Mouse (Mus musculus) inflammation-experienced regulatory T-cells, adult 6 months (primary cell): ENCODE results near the gene Donson. TPM values are rescaled to one million over a fixed set of nuclear protein-coding genes. Genes with fewer than 3 reads are reported as not detected.

ENCODE experiments used
- ATAC-seq: one replicate; pipeline ENCODE4 v1.8.0; 2017
- polyA plus RNA-seq, 3 experiments: library from polyadenylated mRNA; unstranded; fragments of 100-300 nt; shearing (Covaris generic); gene quantifications; one replicate each; pipeline ENCODE4 v1.2.1; 2017

Gene Donson
- polyA plus RNA-seq, result 10 to 100 TPM; 16.4 to 30.5 (median 17.6) TPM

- peak; percentile 62 for ATAC-seq
Measured at GRCm38 (mm10) chr16:91688619-91689334, at the start of gene Donson. Gene Donson (minus strand): TSS chr16:91688770.

DNA sequence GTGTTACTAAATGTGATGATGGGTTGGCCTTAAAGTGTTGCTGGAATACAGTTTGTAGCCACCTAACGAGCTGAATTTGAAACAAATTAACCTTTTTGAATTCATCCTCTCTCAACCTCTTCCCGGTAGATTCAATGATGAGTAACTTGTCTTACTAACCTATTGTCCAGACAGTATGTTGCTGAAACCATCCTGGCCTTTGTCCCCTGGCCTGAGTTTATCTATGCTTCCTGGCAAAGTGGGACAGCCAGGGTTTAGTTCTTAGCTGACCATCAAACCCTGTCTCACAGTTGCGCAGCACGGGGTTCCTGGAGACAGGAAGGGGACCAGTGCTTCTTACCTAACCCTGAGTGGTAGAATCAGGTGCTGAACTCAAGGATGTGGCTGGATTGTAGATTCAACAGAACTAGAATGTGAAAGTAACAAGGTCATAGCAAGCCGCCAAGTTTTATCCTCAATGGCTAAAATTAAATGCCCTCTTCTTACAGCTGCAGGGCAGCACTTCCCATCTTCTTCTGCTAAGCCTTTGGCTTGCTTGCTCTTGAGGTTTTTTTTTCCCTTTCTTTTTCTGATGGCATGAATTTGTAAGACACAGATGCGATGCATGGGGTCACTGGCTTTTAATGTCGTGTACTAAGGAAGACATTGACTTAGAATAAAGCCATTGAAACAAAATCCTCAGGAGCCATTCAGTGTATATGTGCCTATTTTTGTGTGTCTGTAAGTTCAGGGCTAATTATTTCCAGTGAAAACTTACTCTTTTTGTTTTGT is 47.7 kb upstream of the Donson start:
- ATAC-seq, result no peak

DNA sequence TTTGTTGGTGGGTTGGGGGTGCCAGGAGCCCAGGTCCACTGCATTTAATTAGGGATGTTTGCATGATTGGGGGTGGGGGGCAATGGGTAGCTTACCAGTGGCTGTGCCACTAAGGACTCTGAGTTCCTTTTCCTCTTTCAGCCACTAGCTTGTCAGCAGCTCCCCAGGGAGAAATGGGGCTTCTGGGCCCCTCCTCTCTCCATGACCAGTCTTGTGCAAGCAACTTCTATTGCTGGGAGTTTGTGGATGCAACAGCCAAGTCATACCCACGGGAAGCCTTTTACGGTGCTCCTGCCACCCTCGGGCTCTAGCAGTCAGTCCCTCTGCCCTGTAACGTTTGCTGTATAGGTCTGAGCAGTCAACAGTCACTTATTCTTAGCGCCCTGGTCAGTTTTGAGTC is 46.2 kb upstream of the Donson start:
- no peak for ATAC-seq

GRCm38 (mm10) chr16:91732816-91733215 is 44.2 kb upstream of the Donson start:
- ATAC-seq, result no peak

- ATAC-seq, result no peak
Measured at GRCm38 (mm10) chr16:91730446-91730845, 41.9 kb upstream of the Donson start.

- no peak for ATAC-seq
Measured at GRCm38 (mm10) chr16:91729821-91730441, 41.4 kb upstream of the Donson start.

- ATAC-seq, result peak; percentile 85
Measured at GRCm38 (mm10) chr16:91729066-91729482, 40.5 kb upstream of the Donson start, which contains the start of gene Itsn1. Gene Itsn1 (plus strand): TSS chr16:91729281.

DNA sequence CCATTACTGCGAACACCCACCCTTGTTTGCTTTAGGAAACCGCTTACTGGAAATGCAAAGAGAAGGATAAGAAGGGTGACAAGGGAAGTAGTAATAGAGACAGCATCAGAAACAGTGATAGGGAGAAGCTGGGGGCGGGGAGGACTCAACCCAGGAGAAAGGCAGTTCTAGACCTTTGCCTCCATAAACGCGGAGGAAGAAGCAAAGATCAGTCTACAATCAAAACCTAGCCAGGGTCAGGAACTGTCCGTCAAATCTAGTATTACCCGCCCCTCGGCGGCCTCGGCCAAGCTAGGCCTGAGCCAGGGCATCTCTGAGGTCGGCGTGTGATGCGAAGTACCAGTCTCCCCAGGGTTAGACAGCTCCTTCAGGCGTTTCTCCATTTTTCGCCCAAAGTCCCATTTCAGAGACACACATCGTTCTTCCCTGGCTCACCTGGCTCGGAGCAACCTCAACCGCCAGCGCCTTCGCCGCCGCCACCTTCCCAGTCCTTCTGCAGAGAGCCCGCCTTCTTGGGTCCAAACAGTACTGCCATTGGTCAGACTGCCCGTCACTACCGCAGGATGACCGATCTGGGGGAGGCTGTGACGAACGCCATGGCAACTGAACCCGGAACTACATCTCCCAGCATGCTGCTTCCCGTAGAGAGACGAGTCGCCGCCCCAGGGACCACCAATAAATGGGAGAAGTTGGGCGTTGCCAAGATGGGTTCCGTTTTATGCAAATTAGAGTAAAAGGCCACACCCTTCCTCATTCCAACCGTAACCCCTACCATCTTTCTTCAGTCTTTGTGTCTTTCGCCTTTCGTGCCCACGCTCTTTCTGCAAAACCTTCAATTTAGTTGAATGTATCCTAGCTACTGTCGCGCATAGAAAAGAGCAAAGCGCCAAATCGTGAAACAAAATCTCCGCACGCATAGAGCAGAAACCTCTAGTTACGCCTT is 39.8 kb upstream of the Donson start, which contains the start of gene Cryzl1:
Gene Cryzl1 (minus strand): TSS at position 853 of the 943 bp plus-strand sequence.
- peak; percentile 81 for ATAC-seq

DNA sequence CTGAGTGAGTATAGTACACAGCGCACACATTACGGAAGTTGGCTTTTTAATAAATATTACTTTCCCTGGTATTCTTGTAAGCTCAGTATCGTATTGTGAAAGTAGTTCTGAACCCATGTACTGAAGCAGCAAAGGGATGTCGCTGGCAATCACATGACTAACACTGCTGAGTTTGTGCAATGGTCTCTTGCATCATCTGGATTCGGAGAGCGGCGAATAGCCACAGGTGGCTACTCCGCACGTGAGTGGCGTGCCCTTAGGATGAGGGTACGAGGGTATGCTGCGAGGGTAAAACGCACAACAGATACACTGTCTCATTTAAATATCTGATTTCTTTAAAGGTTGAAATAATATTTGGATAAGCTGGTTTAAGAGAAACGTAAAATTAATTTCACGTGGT is 38.9 kb upstream of the Donson start:
- no peak for ATAC-seq

GRCm38 (mm10) chr16:91724247-91724646 is 35.7 kb upstream of the Donson start:
- no peak for ATAC-seq

- no peak for ATAC-seq
Measured at GRCm38 (mm10) chr16:91717399-91717798, 28.8 kb upstream of the Donson start.

DNA sequence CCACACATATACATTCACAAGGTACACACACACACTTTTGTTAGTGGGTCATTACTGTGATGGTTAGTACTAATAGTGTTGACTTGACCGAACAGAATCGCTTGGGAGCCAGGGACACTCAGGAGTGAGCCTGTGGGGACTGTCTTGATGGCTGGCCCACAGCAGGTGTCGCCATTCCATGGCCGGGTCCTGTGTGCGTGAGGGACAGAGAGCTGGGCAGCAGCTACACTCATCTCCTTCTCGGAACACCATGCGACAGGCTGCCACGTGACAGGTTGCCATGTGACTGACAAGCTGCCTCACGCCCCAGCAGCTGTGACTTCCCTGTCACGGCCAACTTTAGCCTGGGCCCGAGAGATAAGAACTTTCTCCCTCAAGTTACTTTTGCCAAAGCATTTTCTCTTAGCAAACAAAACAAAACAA is 28.4 kb upstream of the Donson start:
- ATAC-seq, result no peak

GRCm38 (mm10) chr16:91710241-91710640 is 21.7 kb upstream of the Donson start:
- no peak for ATAC-seq

GRCm38 (mm10) chr16:91704603-91705340 is 16.2 kb upstream of the Donson start:
- no peak for ATAC-seq

- no peak for ATAC-seq
Measured at GRCm38 (mm10) chr16:91702771-91703188, 14.2 kb upstream of the Donson start.

DNA sequence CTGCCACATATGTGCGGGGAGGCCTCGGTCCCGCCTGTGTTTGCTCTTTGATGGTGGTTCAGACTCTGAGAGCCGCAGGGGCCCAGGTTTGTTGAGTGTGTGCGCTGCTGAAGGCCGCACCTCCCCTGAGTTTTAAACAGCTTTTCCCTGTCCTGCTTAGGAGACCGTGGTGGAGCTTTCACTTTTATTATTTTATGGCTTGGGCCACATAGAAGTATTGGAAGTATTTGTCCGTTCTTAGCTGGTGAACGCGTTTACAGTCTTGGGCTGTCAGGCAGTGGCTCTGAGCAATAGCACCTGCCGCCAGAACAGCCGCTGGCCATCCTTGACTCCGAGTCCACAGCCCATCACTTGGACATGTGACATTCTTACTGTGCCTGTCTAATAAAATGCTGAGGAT is 13.3 kb upstream of the Donson start:
- ATAC-seq, result no peak

GRCm38 (mm10) chr16:91698995-91699394 is 10.4 kb upstream of the Donson start:
- ATAC-seq, result no peak

GRCm38 (mm10) chr16:91695108-91695755 is 6.7 kb upstream of the Donson start:
- ATAC-seq, result peak; percentile 57

DNA sequence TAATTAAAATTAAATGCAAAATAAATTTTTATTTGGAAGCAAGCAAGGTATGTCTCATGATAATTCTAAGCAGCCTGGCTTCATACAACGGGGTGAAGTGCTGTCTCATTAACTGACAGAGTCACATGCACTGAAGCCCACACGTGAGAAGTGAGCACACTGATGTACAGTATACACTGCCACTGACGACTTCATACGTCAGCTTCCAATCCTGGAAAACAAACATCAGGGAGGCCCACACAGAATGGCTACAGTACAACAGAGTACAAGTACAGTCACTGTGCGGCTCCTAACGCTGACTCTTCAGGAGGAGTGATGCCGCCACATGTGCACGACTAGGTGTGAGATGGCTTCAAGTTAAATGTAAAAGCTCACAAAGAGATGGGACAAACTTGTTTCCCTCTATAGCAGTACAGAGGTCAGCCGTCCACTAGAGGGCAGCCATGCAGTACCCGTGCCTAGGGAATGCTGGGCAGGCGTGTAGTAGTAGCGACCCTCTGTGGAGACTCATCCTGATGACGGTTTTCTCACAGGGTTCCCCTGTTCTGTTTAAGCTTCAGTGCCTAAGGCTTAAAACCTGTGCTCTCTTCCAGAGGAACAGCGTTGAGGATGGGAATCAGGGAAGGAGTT is 6.0 kb upstream of the Donson start:
- ATAC-seq, result peak; percentile 77

DNA sequence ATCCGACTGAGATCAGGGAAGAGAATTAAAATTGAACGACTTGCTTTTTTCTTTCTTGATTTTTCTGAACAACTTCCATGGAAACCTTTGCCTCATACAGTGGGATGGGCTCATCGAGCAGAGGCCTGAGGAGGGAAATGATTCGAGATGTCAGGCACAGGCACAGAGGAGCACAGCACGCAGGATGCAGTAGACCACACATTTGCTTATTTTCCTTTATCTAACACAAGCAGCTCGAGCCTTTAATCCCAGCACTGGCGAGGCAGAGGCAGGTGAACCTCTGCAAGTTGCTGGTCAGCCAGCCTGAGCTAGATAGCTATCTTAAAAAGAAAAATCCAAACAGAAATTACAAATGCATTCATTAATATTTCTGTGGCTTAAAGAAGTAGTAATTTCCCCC is 1.2 kb upstream of the Donson start:
- no peak for ATAC-seq
